Mouse (Mus musculus) CH12.LX (cell line): ENCODE measurements around the gene Fcrl1. TPM values are rescaled to one million over a fixed set of nuclear protein-coding genes. Genes with fewer than 3 reads are reported as not detected.
"Not testable (repeated sequence)": the region's sequence is repeated elsewhere in the genome, so short reads cannot be mapped to it uniquely, and the experiment has no call there.

ENCODE experiments used
- DNase-seq: peaks from one replicate; pipeline ENCODE4 v3.0.0-alpha.2; 2013; ENCODE audit errors: extremely low read depth
- H3K27ac ChIP-seq: 2 replicates; pipeline ENCODE4 v1.5.1; 2012; ENCODE audit warnings: low read depth, mild to moderate bottlenecking, control low read depth, moderate library complexity; ENCODE audit not compliant: insufficient read depth
- H3K27me3 ChIP-seq: replicated peaks from 2 replicates; pipeline ENCODE3; 2012; ENCODE audit warnings: inconsistent platforms
- H3K36me3 ChIP-seq, 2 experiments: replicated peaks in 1 of 2; 2 replicates each; pipeline versions ENCODE3 to v1.6.1; 2012; ENCODE audit warnings: inconsistent platforms in 1 of 2, low read length in 1 of 2, mild to moderate bottlenecking in 1 of 2, mixed read lengths in 1 of 2, moderate library complexity in 1 of 2; ENCODE audit not compliant: control insufficient read depth in 1 of 2, insufficient read depth in 1 of 2
- H3K4me1 ChIP-seq, 2 experiments: 2 replicates each; pipeline ENCODE4 v1.6.1; 2012; ENCODE audit warnings: inconsistent platforms in 1 of 2, moderate library complexity in 1 of 2; ENCODE audit not compliant: insufficient read depth in 2 of 2, control insufficient read depth in 1 of 2
- H3K4me2 ChIP-seq: 2 replicates; pipeline ENCODE4 v1.6.1; 2012; ENCODE audit warnings: low read depth, mild to moderate bottlenecking, control low read depth; ENCODE audit not compliant: poor library complexity, insufficient read depth, severe bottlenecking
- H3K4me3 ChIP-seq, 3 experiments: fragments of 150-350 bp in 1 of 3; sonication (generic) in 1 of 3; replicated peaks in 1 of 3; 2 replicates each; pipeline versions ENCODE3 to v1.5.1; 2011 to 2012; ENCODE audit warnings: low read depth in 2 of 3, low read length in 2 of 3, mild to moderate bottlenecking in 2 of 3, moderate library complexity in 2 of 3, control low read depth in 1 of 3, improper control_type of control experiment in 1 of 3, inconsistent platforms in 1 of 3, mixed read lengths in 1 of 3; ENCODE audit not compliant: poor library complexity in 1 of 3
- H3K79me2 ChIP-seq: replicated peaks from 2 replicates; pipeline ENCODE4 v1.6.1; 2012; ENCODE audit warnings: mild to moderate bottlenecking, moderate library complexity; ENCODE audit not compliant: control insufficient read depth, poor library complexity, insufficient read depth, severe bottlenecking; ENCODE audit errors: extremely low read depth
- H3K9ac ChIP-seq: 2 replicates; pipeline ENCODE4 v1.6.1; 2012; ENCODE audit warnings: low read depth, mild to moderate bottlenecking, control low read depth, moderate library complexity; ENCODE audit not compliant: insufficient read depth
- H3K9me3 ChIP-seq: replicated peaks from 2 replicates; pipeline ENCODE3; 2012; ENCODE audit warnings: low read length, inconsistent platforms, mixed read lengths
- CTCF ChIP-seq, 2 experiments: IDR thresholded peaks in 1 of 2; conservative IDR thresholded peaks in 1 of 2; 2 replicates each; pipeline ENCODE4 v1.5.1; 2011 to 2012; ENCODE audit warnings: low read depth in 2 of 2, low read length in 2 of 2, improper control_type of control experiment in 1 of 2, inconsistent platforms in 1 of 2, mild to moderate bottlenecking in 1 of 2, moderate library complexity in 1 of 2
- E2F4 ChIP-seq: IDR thresholded peaks from 2 replicates; pipeline ENCODE4 v1.6.1; 2011; ENCODE audit warnings: low read depth, low read length, improper control_type of control experiment; ENCODE audit not compliant: insufficient replicate concordance
- ELF1 ChIP-seq: IDR thresholded peaks from 2 replicates; pipeline ENCODE4 v1.6.1; 2014; ENCODE audit warnings: low read depth, mild to moderate bottlenecking, inconsistent platforms, low read length, improper control_type of control experiment
- GABPA ChIP-seq: IDR thresholded peaks from 2 replicates; pipeline ENCODE4 v1.6.1; 2012; ENCODE audit warnings: low read depth, low read length, improper control_type of control experiment, inconsistent platforms; ENCODE audit not compliant: insufficient replicate concordance
- IRF4 ChIP-seq: IDR thresholded peaks from 2 replicates; pipeline ENCODE4 v1.6.1; 2014; ENCODE audit warnings: low read depth, mild to moderate bottlenecking, inconsistent platforms, low read length, improper control_type of control experiment
- JUND ChIP-seq: conservative IDR thresholded peaks from 2 replicates; pipeline ENCODE4 v1.6.1; 2011; ENCODE audit warnings: low read depth, low read length, improper control_type of control experiment
- MAX ChIP-seq: IDR thresholded peaks from 2 replicates; pipeline ENCODE4 v1.6.1; 2011; ENCODE audit warnings: low read length, improper control_type of control experiment
- MAZ ChIP-seq: IDR thresholded peaks from 2 replicates; pipeline ENCODE4 v1.6.1; 2012; ENCODE audit warnings: low read depth, mild to moderate bottlenecking, inconsistent platforms, low read length, improper control_type of control experiment, moderate library complexity
- MYC ChIP-seq: IDR thresholded peaks from 2 replicates; pipeline ENCODE4 v1.6.1; 2011; ENCODE audit warnings: low read depth, mild to moderate bottlenecking, improper control_type of control experiment, low read length
- POLR2A ChIP-seq: IDR thresholded peaks from 2 replicates; pipeline ENCODE4 v1.6.1; 2011; ENCODE audit warnings: low read depth, mild to moderate bottlenecking, improper control_type of control experiment, low read length
- RAD21 ChIP-seq: IDR thresholded peaks from 2 replicates; pipeline ENCODE4 v1.6.1; 2011; ENCODE audit warnings: low read depth, mild to moderate bottlenecking, low read length, improper control_type of control experiment, moderate library complexity
- SMC3 ChIP-seq: IDR thresholded peaks from 2 replicates; pipeline ENCODE4 v1.6.1; 2011; ENCODE audit warnings: low read depth, low read length, improper control_type of control experiment
- TCF12 ChIP-seq: IDR thresholded peaks from 2 replicates; pipeline ENCODE4 v1.6.1; 2014; ENCODE audit warnings: low read depth, mild to moderate bottlenecking, inconsistent platforms, low read length, improper control_type of control experiment
- dilution Hi-C: fragments of 300-500 bp; cut with MboI; formaldehyde crosslinking; loops from 2 replicates; pipeline ENCODE4 v1.14.3; 2020; ENCODE audit warnings: low sequenced_read_pairs; ENCODE audit not compliant: extremely low pct_unique_long_range_greater_than_20kb, extremely low pct_ligation_motif_present
- in situ Hi-C: fragments of 300-500 bp; cut with MboI; formaldehyde crosslinking; loops from 3 replicates; pipeline ENCODE4 v1.14.3; 2019; ENCODE audit warnings: low sequenced_read_pairs, low pct_ligation_motif_present, low pct_unique_long_range_greater_than_20kb, mixed read lengths
- polyA plus RNA-seq: library from polyadenylated mRNA; unstranded; fragments of >175 nt; gene quantifications from 2 replicates; pipeline ENCODE4 v1.2.1, GENCODE M21; 2012; ENCODE audit warnings: low read depth; ENCODE audit not compliant: insufficient read length
- total RNA-seq, 2 experiments: library from RNA; depleted of rRNA; stranded (reverse); fragments of 300-350 nt in 1 of 2; fragments of >200 nt in 1 of 2; gene quantifications; 2 replicates each; pipeline ENCODE4 v1.2.3; 2012 to 2014

The Fcrl1 gene
- total and polyA plus RNA-seq, 3 experiments: 20.6 to 50.1 (median 45.2) TPM

DNA sequence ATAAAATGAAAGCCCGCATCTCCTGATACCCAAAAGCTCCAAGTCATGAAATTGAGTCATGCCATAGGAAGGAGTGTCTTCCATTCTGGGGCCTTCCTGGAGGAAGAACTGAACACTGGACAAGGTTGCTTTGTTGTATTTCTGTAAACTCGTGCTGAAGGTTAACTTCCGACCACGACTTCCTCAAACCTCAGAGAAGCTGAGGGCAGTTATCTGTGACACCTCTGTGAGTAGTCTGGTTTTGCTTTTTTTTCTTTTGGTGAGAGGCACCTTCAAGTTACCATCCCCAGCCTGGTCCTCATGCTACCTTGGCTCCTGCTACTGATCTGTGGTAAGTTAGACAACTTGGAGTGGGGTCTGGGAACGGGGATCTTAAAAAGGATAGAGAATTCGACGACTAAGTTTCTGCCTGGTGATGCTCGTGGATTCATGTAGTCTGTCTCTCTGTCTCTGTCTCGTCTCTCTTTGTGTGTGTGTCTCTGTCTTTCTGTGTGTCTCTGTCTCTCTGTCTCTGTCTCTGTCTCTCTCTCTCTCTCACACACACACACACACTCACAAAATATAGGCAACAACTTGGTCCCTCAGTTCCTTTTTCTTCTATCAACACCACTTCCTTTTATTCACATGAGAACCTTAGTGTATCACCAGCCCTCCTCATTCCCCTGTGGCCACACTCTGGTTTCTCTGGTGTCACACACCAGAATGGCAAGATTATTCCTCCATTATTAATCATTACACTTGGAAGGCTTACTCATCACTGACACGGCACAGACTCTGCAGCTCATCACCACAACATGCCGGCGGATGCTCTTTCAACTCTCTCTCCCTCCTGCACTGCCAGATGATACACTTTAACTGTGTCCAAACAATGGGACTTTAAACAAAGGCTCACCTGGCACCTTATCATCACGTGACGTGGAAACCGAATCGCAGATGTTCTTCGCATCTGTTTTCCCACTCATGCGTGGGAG lies at the start of gene Fcrl1 (continued):
- peak; percentile 8; the same call in 1 of the 2 replicates for TF ChIP-seq TCF12

DNA sequence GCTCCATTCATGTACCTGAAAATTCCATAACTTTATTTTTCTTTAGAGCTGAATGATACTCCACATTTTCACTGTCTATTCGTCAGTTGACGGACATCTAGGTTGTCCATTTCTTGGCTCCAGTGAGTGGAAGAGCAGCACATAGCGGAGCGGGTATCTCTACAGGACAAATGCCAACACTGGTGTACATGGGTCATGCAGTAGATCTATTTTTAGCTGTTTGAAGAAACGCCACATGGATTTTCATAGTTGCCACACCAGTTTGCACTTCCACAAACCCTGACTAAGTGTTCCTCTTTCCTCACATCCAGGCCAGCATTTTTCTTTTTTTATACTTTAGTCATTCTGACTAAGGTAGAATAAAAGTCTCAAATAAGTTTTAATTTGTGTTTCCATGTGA lies 38.3 kb upstream of the Fcrl1 start:
- in situ Hi-C loops (no loop called here), dilution Hi-C loops (no loop called here)
- H3K4me1 ChIP-seq: no peaks in the 10 kb centered on the region

DNA sequence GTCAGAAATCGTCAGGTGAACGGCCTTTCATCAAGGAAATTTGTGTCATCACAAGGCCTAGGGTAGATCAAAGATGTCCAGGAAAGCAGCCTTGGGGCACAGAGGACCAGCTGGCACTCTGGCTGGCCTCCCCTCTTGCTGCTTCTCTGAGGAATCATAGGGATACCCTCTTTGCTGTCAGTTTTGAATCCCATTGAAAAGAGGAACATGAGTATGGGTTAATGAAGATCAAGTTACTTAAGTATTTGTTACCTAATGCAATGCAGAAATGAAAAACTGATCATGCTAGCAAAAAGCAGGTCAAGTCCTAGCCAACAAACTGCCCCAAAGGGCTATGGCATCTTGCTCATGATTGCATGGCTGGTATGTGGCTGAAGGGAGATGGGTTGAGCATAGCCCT lies 25.2 kb upstream of the Fcrl1 start:
- H3K27ac ChIP-seq, in situ Hi-C loops, H3K4me2 ChIP-seq, H3K9me3 ChIP-seq, DNase-seq, H3K36me3 ChIP-seq, H3K4me1 ChIP-seq, H3K79me2 ChIP-seq, H3K27me3 ChIP-seq, H3K9ac ChIP-seq, H3K4me3 ChIP-seq, dilution Hi-C loops: not testable (repeated sequence)

More for the DNA sequence above, 38.3 kb upstream of the Fcrl1 start:
- no peaks in the 10 kb centered on the region for H3K36me3 ChIP-seq
- no peaks in the 10 kb centered on the region for H3K9me3 ChIP-seq
- no peak overlapping the region for H3K9ac ChIP-seq
- H3K4me3 ChIP-seq: no peak overlapping the region
- no peaks in the 10 kb centered on the region for H3K79me2 ChIP-seq
- TF ChIP-seq SMC3 (no peak), GABPA (no peak), MAZ (no peak), JUND (no peak), MAX (no peak), E2F4 (no peak), RAD21 (no peak), POLR2A (no peak), ELF1 (no peak), CTCF (conservative IDR thresholded peaks at IDR 0.05 in 1 of 2, IDR thresholded peaks at IDR 0.05 in 1 of 2; ENCODE audit: low read depth in 2 of 2, low read length in 2 of 2) (no peak), MYC (no peak), IRF4 (no peak)
- no peaks in the 10 kb centered on the region for H3K27me3 ChIP-seq
- no peak for DNase-seq
- no peak overlapping the region for H3K4me2 ChIP-seq
- no peak overlapping the region for H3K27ac ChIP-seq
